Mouse (Mus musculus): ENCODE results near the gene Pla2g12b.

Gene Pla2g12b

GRCm38 (mm10) chr10:59470451-59470850 lies 67.0 kb downstream of the Pla2g12b start:
- DNase-seq = no peak

Measured in thymus, postnatal 36 days (tissue).